13 mouse cellular contexts compared by ENCODE assay signal in the genomic region with DNA sequence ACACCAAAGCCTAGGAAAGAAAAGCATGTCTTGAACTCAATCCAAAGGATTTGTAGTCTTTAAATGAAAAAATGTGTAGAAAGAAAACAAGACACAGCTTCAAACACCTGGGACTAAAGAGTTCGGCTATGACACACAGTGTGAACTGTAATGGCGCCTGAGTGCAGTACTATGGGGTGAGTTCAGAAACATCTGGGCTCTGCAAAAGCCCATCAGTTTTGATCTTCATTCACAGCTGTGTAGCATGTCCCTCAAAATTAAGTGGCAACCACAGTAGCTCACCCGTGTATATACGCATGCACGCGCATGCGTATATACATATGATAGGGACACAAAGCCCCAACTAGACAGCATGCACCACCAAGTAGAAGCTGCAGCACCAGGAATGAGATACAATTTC. TPM values are rescaled to one million over a fixed set of nuclear protein-coding genes. Genes with fewer than 3 reads are reported as not detected.
DNase-seq lines count a peak whose midpoint lies in the region; ATAC-seq and TF ChIP-seq lines count a peak whose summit lies in the region.
"Had no signal": no experiment of that assay in that cellular context is flagged by ENCODE, and none has a peak within 500 bp of the region (broad histone marks: within the 10 kb centered on the region; RNA-seq: fewer than 3 reads in every experiment).

No protein-coding gene starts in this region.

- intact Hi-C loops in gastrocnemius, postnatal 14 days (cut with DNase I; ENCODE audit: low total_unique reads): no loop called here

- no peak overlapping the region for H3K4me2 ChIP-seq in limb, embryonic 12.5 days
- no peak overlapping the region; the same call in 1 of the 2 replicates for H3K4me2 ChIP-seq in forebrain, embryonic 15.5 days (replicated peaks)
- no peak overlapping the region for H3K4me2 ChIP-seq in limb, embryonic 14.5 days (replicated peaks; ENCODE audit: low read depth, low read length, severe bottlenecking)
- H3K4me2 ChIP-seq in neural tube, embryonic 15.5 days: peak overlapping the region; percentile 11; the same call in 1 of the 2 replicates
- H3K4me2 ChIP-seq: liver, embryonic 11.5 days had no signal

- WGBS in limb, embryonic 12.5 days: 88% methylated on average over 7 of the region's 7 CpGs
- WGBS in limb, embryonic 10.5 days: 95% methylated on average over 7 of the region's 7 CpGs
- WGBS in forebrain, embryonic 15.5 days: 75% methylated on average over 7 of the region's 7 CpGs
- 80% methylated on average over 7 of the region's 7 CpGs for WGBS in limb, embryonic 14.5 days
- 81% methylated on average over 7 of the region's 7 CpGs for WGBS in neural tube, embryonic 15.5 days

- no peak overlapping the region for H3K4me3 ChIP-seq in limb, embryonic 12.5 days (replicated peaks)
- H3K4me3 ChIP-seq in limb, embryonic 10.5 days: no peak overlapping the region
- H3K4me3 ChIP-seq in forebrain, embryonic 15.5 days: no peak overlapping the region
- H3K4me3 ChIP-seq in limb, embryonic 14.5 days (replicated peaks; ENCODE audit: low read length): no peak overlapping the region
- no peak overlapping the region for H3K4me3 ChIP-seq in neural tube, embryonic 15.5 days (replicated peaks)

- ATAC-seq in limb, embryonic 12.5 days (ENCODE audit: insufficient number of reproducible peaks, insufficient read depth, low FRiP score, low TSS enrichment, low read depth): 0 out of 2 replicates have a peak, but pooled peaks have one; percentile 42
- peak; percentile 65 for ATAC-seq in forebrain, embryonic 15.5 days (replicated peaks)
- peak; percentile 70 for ATAC-seq in limb, embryonic 14.5 days (ENCODE audit: low FRiP score, low read depth)
- no peak; the same call in 1 of the 2 replicates for ATAC-seq in neural tube, embryonic 15.5 days (ENCODE audit: low FRiP score)
- ATAC-seq: activated CD4-positive, CD25-positive, alpha-beta regulatory T cell, adult 4 months; CD4-positive, CD25-positive, alpha-beta regulatory T cell, adult 4 months had no signal

- H3K36me3 ChIP-seq in limb, embryonic 12.5 days: peaks cover 10% of the 10 kb centered on the region
- H3K36me3 ChIP-seq in limb, embryonic 10.5 days: peaks cover 12% of the 10 kb centered on the region
- no peaks in the 10 kb centered on the region for H3K36me3 ChIP-seq in forebrain, embryonic 15.5 days
- H3K36me3 ChIP-seq in limb, embryonic 14.5 days (ENCODE audit: control insufficient read depth, insufficient read depth, low read length): peaks cover 4% of the 10 kb centered on the region; the same call in 1 of the 2 replicates
- no peaks in the 10 kb centered on the region for H3K36me3 ChIP-seq in neural tube, embryonic 15.5 days

- no peaks in the 10 kb centered on the region for H3K9me3 ChIP-seq in limb, embryonic 12.5 days
- no peaks in the 10 kb centered on the region for H3K9me3 ChIP-seq in limb, embryonic 10.5 days (replicated peaks)
- H3K9me3 ChIP-seq in forebrain, embryonic 15.5 days: no peaks in the 10 kb centered on the region
- H3K9me3 ChIP-seq in limb, embryonic 14.5 days (ENCODE audit: control insufficient read depth, low read length): no peaks in the 10 kb centered on the region
- no peaks in the 10 kb centered on the region for H3K9me3 ChIP-seq in neural tube, embryonic 15.5 days (replicated peaks)

- DNase-seq in limb, embryonic 10.5 days (ENCODE audit: low spot score): no peak
- DNase-seq in limb, embryonic 14.5 days (ENCODE audit: low spot score): peak; percentile 32
- DNase-seq in gastrocnemius, postnatal 14 days: no peak
- no peak for DNase-seq in thymus, adult 18-20 months
- DNase-seq: cerebellum, adult 8-10 months; kidney, postnatal 25 days had no signal

- H3K27me3 ChIP-seq in limb, embryonic 12.5 days: no peaks in the 10 kb centered on the region
- H3K27me3 ChIP-seq in limb, embryonic 10.5 days (ENCODE audit: low read depth, poor library complexity, severe bottlenecking): no peaks in the 10 kb centered on the region
- H3K27me3 ChIP-seq in forebrain, embryonic 15.5 days: no peaks in the 10 kb centered on the region
- H3K27me3 ChIP-seq in limb, embryonic 14.5 days (ENCODE audit: control insufficient read depth, insufficient read depth, low read length): no peaks in the 10 kb centered on the region
- no peaks in the 10 kb centered on the region for H3K27me3 ChIP-seq in neural tube, embryonic 15.5 days (replicated peaks)

- H3K27ac ChIP-seq in limb, embryonic 12.5 days: peak overlapping the region; percentile 62
- no peak overlapping the region for H3K27ac ChIP-seq in limb, embryonic 10.5 days
- H3K27ac ChIP-seq in forebrain, embryonic 15.5 days (replicated peaks): peak overlapping the region; percentile 77
- H3K27ac ChIP-seq in limb, embryonic 14.5 days (replicated peaks; ENCODE audit: low read depth, low read length): peak overlapping the region; percentile 34; the same call in 1 of the 2 replicates
- H3K27ac ChIP-seq in neural tube, embryonic 15.5 days (replicated peaks): peak overlapping the region; percentile 70
- H3K27ac ChIP-seq: stomach, postnatal 0 days had no signal

- TF ChIP-seq POLR2A in limb, embryonic 14.5 days (IDR thresholded peaks at IDR 0.05; ENCODE audit: borderline replicate concordance, extremely low read depth, insufficient read depth, insufficient read length): no peak

- peaks cover 34% of the 10 kb centered on the region for H3K4me1 ChIP-seq in limb, embryonic 12.5 days (replicated peaks)
- H3K4me1 ChIP-seq in limb, embryonic 10.5 days: peaks cover 24% of the 10 kb centered on the region
- peaks cover 40% of the 10 kb centered on the region for H3K4me1 ChIP-seq in forebrain, embryonic 15.5 days
- peaks cover 28% of the 10 kb centered on the region for H3K4me1 ChIP-seq in limb, embryonic 14.5 days (ENCODE audit: control insufficient read depth, insufficient read depth, low read length)
- peaks cover 42% of the 10 kb centered on the region for H3K4me1 ChIP-seq in neural tube, embryonic 15.5 days

- no peak overlapping the region for H3K9ac ChIP-seq in limb, embryonic 12.5 days (replicated peaks)
- no peak overlapping the region for H3K9ac ChIP-seq in forebrain, embryonic 15.5 days (replicated peaks)
- H3K9ac ChIP-seq in limb, embryonic 14.5 days (ENCODE audit: low read depth, low read length, severe bottlenecking): no peak overlapping the region
- H3K9ac ChIP-seq in neural tube, embryonic 15.5 days (replicated peaks): no peak overlapping the region

RNA-seq across cellular contexts. Expression of gene Map3k4, which starts 27.4 kb away (rescaled TPM):
- polyA plus RNA-seq in limb, embryonic 12.5 days (2016; fragmentation: Nextera tagmentation; extraction: Ambion mirVana): 56.1 and 63.0 TPM in 2 replicates
- polyA plus RNA-seq in limb, embryonic 10.5 days (2016; fragmentation: Nextera tagmentation; extraction: Ambion mirVana): 47.8 and 49.9 TPM in 2 replicates
- 37.4 and 47.3 TPM in 2 replicates for polyA plus RNA-seq in forebrain, embryonic 15.5 days (2015; fragmentation: Nextera tagmentation; extraction: Ambion mirVana)
- polyA plus RNA-seq in limb, embryonic 14.5 days (2012; rRNA removed): 28.6 and 28.9 TPM in 2 replicates
- 36.4 and 38.8 TPM in 2 replicates for polyA plus RNA-seq in limb, embryonic 14.5 days (2014; fragmentation: Nextera tagmentation; extraction: Ambion mirVana)
- 36.4 and 37.1 TPM in 2 replicates for polyA plus RNA-seq in neural tube, embryonic 15.5 days (2015; fragmentation: Nextera tagmentation; extraction: Ambion mirVana)
- total RNA-seq in gastrocnemius, postnatal 14 days (2021): 10 to 100 TPM; 15.4 to 22.5 TPM
